Comparison of ENCODE assay signal across 17 mouse cellular contexts in the genomic region with DNA sequence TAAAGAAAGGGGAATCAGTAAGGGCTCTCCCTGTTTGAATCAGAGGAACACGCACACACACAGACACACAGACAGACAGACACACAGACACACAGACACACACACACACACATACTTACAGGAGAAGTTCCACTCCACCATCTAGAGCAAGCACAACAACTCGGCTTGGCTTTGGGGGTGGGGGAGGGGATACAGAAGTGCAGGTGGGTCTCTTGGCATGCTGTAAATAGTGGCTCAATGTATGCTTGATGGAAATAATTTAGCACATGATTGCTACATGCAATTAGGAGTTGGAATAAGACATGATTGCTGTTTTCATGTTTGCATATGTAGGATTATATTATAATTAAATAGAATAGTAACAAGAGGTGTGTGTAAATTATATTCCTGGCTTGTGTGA.
"Had no signal": no experiment of that assay in that cellular context is flagged by ENCODE, and none has a peak within 500 bp of the region (broad histone marks: within the 10 kb centered on the region; RNA-seq: fewer than 3 reads in every experiment).

No protein-coding gene starts in this region.

- H3K27me3 ChIP-seq: lung, embryonic 15.5 days; megakaryocyte, embryonic 14.5 days; midbrain, embryonic 12.5 days; neural tube, embryonic 12.5 days; stomach, embryonic 15.5 days had no signal

- H3K9me3 ChIP-seq: lung, embryonic 15.5 days; midbrain, embryonic 12.5 days; neural tube, embryonic 12.5 days; stomach, embryonic 15.5 days had no signal

- DNase-seq: liver, postnatal 0 days; lung, adult 2 months; lung, postnatal 14 days; lung, postnatal 36 days; midbrain, embryonic 14.5 days; right cerebral cortex, postnatal 14 days; thymus, adult 2 months; thymus, postnatal 25 days; thymus, postnatal 4 days had no signal

- ATAC-seq: liver, postnatal 0 days; lung, postnatal 0 days had no signal

- H3K9ac ChIP-seq: liver, postnatal 0 days; lung, embryonic 15.5 days; midbrain, embryonic 12.5 days; neural tube, embryonic 12.5 days; stomach, embryonic 15.5 days had no signal

- H3K27ac ChIP-seq: lung, embryonic 15.5 days; macrophage; midbrain, embryonic 12.5 days; neural tube, embryonic 12.5 days; stomach, postnatal 0 days had no signal

- H3K4me1 ChIP-seq: megakaryocyte, embryonic 14.5 days; neural tube, embryonic 12.5 days had no signal

- H3K36me3 ChIP-seq: lung, embryonic 15.5 days; midbrain, embryonic 12.5 days; neural tube, embryonic 12.5 days; stomach, embryonic 15.5 days had no signal

- H3K4me3 ChIP-seq: lung, embryonic 15.5 days; megakaryocyte, embryonic 14.5 days; midbrain, embryonic 12.5 days; neural tube, embryonic 12.5 days; stomach, embryonic 15.5 days had no signal

- H3K4me2 ChIP-seq: lung, embryonic 15.5 days; midbrain, embryonic 12.5 days; neural tube, embryonic 12.5 days; stomach, embryonic 15.5 days had no signal
